Mouse (Mus musculus) forebrain, postnatal 0 days (tissue): ENCODE data around the gene Dmrta1. TPM values are rescaled to one million over a fixed set of nuclear protein-coding genes. Genes with fewer than 3 reads are reported as not detected.

Experiments used
- ATAC-seq: fragments of 200-750 bp; cut with Nextera tagmentation; 2 replicates; pipeline ENCODE4 v1.8.0; 2017; ENCODE audit warnings: mild to moderate bottlenecking, moderate library complexity
- DNase-seq: peaks from one replicate; pipeline ENCODE4 v3.0.0-alpha.2; 2015
- H3K27ac ChIP-seq: fragments of 300-500 bp; sonication (generic); 2 replicates; pipeline ENCODE4 v1.5.1; 2014; ENCODE audit warnings: low read depth, mild to moderate bottlenecking, antibody characterized with exemption, low read length, moderate library complexity, mixed read lengths
- H3K27me3 ChIP-seq: fragments of 300-500 bp; sonication (generic); 2 replicates; pipeline ENCODE4 v1.6.1; 2014; ENCODE audit warnings: mild to moderate bottlenecking, low read length, mixed read lengths; ENCODE audit not compliant: insufficient read depth
- H3K36me3 ChIP-seq: fragments of 300-500 bp; sonication (generic); 2 replicates; pipeline ENCODE4 v1.6.1; 2014; ENCODE audit warnings: mild to moderate bottlenecking, moderate library complexity; ENCODE audit not compliant: insufficient read depth
- H3K4me1 ChIP-seq: fragments of 300-500 bp; sonication (generic); 2 replicates; pipeline ENCODE4 v1.6.1; 2014; ENCODE audit warnings: antibody characterized with exemption; ENCODE audit not compliant: insufficient read depth
- H3K4me2 ChIP-seq: fragments of 300-500 bp; sonication (generic); 2 replicates; pipeline ENCODE4 v1.6.1; 2014; ENCODE audit warnings: low read depth, mild to moderate bottlenecking, moderate library complexity
- H3K4me3 ChIP-seq: fragments of 300-500 bp; sonication (generic); 2 replicates; pipeline ENCODE4 v1.5.1; 2014; ENCODE audit warnings: low read depth, low read length, mixed read lengths
- H3K9ac ChIP-seq: fragments of 300-500 bp; sonication (generic); 2 replicates; pipeline ENCODE4 v1.6.1; 2014; ENCODE audit warnings: mild to moderate bottlenecking
- H3K9me3 ChIP-seq: fragments of 300-500 bp; sonication (generic); 2 replicates; pipeline ENCODE4 v1.6.1; 2016; ENCODE audit warnings: low read length
- CTCF ChIP-seq: sonication (generic); IDR thresholded peaks from 2 replicates; pipeline ENCODE4 v1.5.1; 2016; ENCODE audit warnings: antibody characterized with exemption, control low read depth, low read depth
- WGBS: fragments of 180-500 bp; shearing (Covaris S2); extraction: QIAGEN DNeasy Blood & Tissue Kit; methylation state at CpG from one replicate; pipeline ENCODE4 v1.1.7; 2014; 5-methylcytosine and 5-hydroxymethylcytosine counted together
- polyA plus RNA-seq: library from polyadenylated mRNA; unstranded; fragments of >200 nt; fragmentation: Nextera tagmentation; extraction: Ambion mirVana; gene quantifications from 2 replicates; pipeline ENCODE4 v1.2.1, GENCODE M21; 2015
- total RNA-seq: library from RNA; depleted of rRNA; stranded (reverse); fragments of >200 nt; gene quantifications from 2 replicates; pipeline ENCODE4 v1.2.3, GENCODE M21; 2014; rRNA removed

Gene Dmrta1
- total RNA-seq (1.3 and 1.5 TPM in 2 replicates), polyA plus RNA-seq (0.18 and 0.19 TPM in 2 replicates)

DNA sequence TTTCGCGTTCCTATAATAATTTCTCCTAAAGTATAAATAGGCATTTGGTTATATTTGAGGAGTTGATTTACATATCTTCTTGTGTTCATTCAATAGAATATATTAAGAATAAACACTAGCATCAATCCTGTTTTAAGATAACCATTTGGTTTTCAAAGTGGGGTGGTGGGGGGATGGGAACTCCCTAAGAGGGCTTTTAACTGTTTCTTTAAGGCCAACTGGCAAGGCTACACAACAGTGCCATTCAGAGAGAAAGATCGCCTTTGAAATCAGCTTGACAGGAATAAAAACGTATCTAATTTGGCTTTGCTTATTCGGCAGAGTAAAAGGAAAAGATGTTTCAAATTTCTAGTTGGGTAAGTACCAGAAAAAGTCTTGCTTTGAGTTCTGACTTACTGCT is at the start of gene Dmrta1:
Gene Dmrta1, plus strand, starts transcription at position 242 of the 400 bp plus-strand sequence.
- no peak within 1 kb of the TSS for H3K4me3 ChIP-seq
- no peaks in the 10 kb centered on the region for H3K27me3 ChIP-seq
- H3K9ac ChIP-seq, result no peak within 1 kb of the TSS
- no peaks in the 10 kb centered on the region for H3K9me3 ChIP-seq
- H3K27ac ChIP-seq, result no peak within 1 kb of the TSS
- WGBS, result 25% methylated on average over 5 of the region's 5 CpGs
- H3K4me1 ChIP-seq, result no peaks in the 10 kb centered on the region
- H3K4me2 ChIP-seq, result no peak within 1 kb of the TSS
- ATAC-seq (no peak), DNase-seq (no peak)
- no peak for TF ChIP-seq CTCF
- no peaks in the 10 kb centered on the region for H3K36me3 ChIP-seq

DNA sequence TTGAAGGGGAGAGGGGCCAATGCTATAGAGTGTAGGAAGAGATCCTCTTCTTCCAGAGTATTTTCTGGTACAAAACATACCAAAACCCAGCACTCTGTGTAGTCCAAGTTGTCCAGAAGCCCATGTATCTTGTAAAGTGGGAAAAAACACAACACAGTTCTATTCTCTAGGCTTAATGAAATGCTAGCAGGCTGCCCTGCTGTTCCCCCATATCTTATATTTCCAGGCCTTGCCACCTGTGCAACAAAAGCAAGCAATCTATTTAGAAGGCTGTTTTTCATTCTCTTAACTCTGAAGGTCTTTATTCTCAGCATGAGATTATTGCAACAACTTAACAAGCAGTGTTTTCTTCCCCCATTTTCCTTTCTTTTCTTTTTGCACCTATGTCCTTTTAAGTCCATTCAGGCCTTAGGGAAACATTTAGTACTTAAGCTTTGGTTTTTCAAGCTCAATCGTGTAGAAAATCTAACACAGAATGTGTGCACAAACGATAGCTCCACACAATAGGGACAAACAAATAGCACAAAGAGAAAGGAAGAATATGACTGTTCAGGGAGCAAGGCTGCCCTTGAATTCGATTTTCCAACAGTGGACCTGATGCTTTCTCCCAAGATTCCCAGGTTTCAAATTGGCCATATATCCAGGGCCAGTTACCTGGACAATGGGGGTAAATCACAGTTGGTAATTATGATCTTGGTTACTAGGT is 48.7 kb upstream of the Dmrta1 start:
- ATAC-seq (no peak), DNase-seq (no peak)
- Histone ChIP-seq H3K27me3 (no peaks in the 10 kb centered on the region), H3K4me2 (no peak overlapping the region), H3K9ac (no peak overlapping the region), H3K4me3 (no peak overlapping the region), H3K36me3 (no peaks in the 10 kb centered on the region), H3K27ac (no peak overlapping the region), H3K4me1 (no peaks in the 10 kb centered on the region), H3K9me3 (no peaks in the 10 kb centered on the region)
- 6% methylated on average over 3 of the region's 3 CpGs for WGBS
- no peak for TF ChIP-seq CTCF

DNA sequence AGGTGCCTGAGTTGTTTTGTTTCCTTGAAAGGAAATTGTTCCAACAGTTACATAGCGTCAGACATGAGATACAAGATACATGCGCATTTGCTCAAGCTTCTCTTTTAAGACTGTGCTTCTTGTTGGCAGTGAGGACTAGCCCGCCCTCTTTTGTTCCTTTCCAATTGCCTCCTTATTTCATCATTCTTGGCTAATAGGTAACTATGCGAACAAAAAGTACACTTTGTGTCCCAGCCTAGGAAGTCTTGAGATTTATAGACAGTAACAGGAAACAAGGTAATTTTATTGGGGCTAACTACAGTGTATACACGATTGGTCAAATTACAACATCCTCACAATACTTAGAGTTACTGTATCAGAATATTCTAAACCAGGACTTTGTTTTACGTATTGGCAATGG is 47.7 kb upstream of the Dmrta1 start:
- ATAC-seq, result no peak
- TF ChIP-seq CTCF, result no peak
- H3K27ac ChIP-seq, result no peak overlapping the region

DNA sequence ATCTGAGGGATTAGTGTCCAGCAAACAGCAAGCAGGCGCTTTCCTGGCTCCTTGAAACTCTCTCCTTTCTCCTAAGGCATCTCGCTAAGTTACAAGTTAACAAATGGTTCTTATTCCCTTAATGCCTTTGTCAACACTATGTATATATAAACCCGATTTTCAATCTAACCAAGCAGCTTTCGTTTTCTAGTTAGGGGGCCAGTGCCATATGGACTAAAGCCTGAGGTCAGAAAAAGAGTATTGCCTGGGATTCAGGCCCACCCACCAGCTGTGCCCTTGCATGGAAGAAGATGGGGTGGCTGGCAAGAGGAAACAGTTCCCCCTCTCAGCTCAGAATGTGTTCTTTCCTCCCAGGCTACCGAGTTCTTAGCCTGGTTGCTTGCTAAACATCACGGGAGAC is 40.6 kb upstream of the Dmrta1 start:
- TF ChIP-seq CTCF, result no peak
- no peaks in the 10 kb centered on the region for H3K27me3 ChIP-seq
- H3K9ac ChIP-seq, result no peak overlapping the region
- no peaks in the 10 kb centered on the region for H3K4me1 ChIP-seq
- H3K27ac ChIP-seq, result no peak overlapping the region
- no peaks in the 10 kb centered on the region for H3K9me3 ChIP-seq
- H3K4me3 ChIP-seq, result no peak overlapping the region
- ATAC-seq, result no peak
- no peak for DNase-seq
- no peak overlapping the region for H3K4me2 ChIP-seq
- H3K36me3 ChIP-seq, result no peaks in the 10 kb centered on the region
- 13% methylated on average over 6 of the region's 6 CpGs for WGBS

More for the DNA sequence above, 47.7 kb upstream of the Dmrta1 start:
- 56% methylated on average over 6 of the region's 6 CpGs for WGBS
- no peak overlapping the region for H3K4me2 ChIP-seq
- H3K27me3 ChIP-seq, result no peaks in the 10 kb centered on the region
- no peak overlapping the region for H3K9ac ChIP-seq
- H3K4me3 ChIP-seq, result no peak overlapping the region
- H3K36me3 ChIP-seq, result no peaks in the 10 kb centered on the region
- no peak for DNase-seq
- no peaks in the 10 kb centered on the region for H3K9me3 ChIP-seq
- H3K4me1 ChIP-seq, result no peaks in the 10 kb centered on the region

DNA sequence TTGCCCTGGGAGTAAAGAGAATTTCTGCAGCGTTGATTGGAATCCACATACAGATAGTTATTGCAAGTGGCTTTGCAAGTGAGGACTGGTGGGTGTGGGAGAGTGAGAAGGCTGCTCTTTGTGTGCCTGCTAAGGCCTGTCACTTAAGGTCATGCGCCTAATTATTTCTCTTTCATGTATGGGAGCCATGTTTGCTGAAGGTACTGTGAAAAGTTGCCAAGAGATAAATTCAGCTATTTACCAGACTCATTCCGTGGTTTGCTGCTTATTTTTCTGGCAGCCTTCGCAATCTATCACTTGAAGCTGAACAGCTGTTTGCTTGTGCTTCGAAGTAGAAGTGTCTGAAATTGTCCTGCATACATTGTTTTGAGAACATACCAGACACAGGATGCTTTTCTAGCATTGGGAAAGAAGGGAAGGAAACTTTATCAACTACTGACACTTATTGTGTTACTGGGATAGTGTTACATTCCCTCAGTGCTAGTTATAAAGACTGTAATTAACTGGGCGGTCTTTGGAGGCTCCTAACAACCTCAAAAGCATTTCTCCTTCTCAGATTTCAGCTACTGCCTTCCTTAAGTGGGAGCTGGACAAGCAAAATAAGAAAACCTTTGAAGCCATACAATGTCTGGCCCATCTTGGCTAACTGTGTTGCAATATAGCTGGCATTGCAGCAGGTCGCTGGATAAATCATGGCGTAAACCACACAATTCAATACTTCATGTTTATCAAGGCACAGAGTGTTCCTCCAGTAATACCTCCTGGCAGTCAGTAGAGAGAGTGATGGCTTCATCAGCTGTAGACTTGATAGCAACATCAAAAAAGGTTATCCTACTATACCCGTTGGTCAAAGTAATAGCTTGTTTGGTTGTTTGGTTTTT is 34.8 kb upstream of the Dmrta1 start:
- no peaks in the 10 kb centered on the region for H3K9me3 ChIP-seq

GRCm38 (mm10) chr4:89650352-89651311 is 28.6 kb upstream of the Dmrta1 start:
- Histone ChIP-seq H3K27me3 (no peaks in the 10 kb centered on the region), H3K27ac (no peak overlapping the region), H3K4me2 (peak overlapping the region; percentile 30), H3K4me1 (no peaks in the 10 kb centered on the region), H3K4me3 (peak overlapping the region; percentile 14; the same call in 1 of the 2 replicates), H3K36me3 (no peaks in the 10 kb centered on the region), H3K9ac (no peak overlapping the region), H3K9me3 (no peaks in the 10 kb centered on the region)
- 19% methylated on average over 20 of the region's 20 CpGs for WGBS
- TF ChIP-seq CTCF, result no peak
- DNase-seq (peak; percentile 20), ATAC-seq (peak; percentile 51)

More for the DNA sequence above, 34.8 kb upstream of the Dmrta1 start:
- Histone ChIP-seq H3K4me2 (no peak overlapping the region), H3K36me3 (no peaks in the 10 kb centered on the region), H3K27me3 (no peaks in the 10 kb centered on the region), H3K9ac (no peak overlapping the region), H3K4me3 (no peak overlapping the region), H3K4me1 (no peaks in the 10 kb centered on the region), H3K27ac (no peak overlapping the region)
- no peak for TF ChIP-seq CTCF
- ATAC-seq (no peak), DNase-seq (no peak)
- 38% methylated on average over 9 of the region's 9 CpGs for WGBS
